Mouse (Mus musculus) thymus, postnatal 10 days (tissue): ENCODE results near the gene Gm1113.

Experiments
- DNase-seq, 2 experiments: peaks; one replicate each; pipeline ENCODE4 v3.0.0; 2021; ENCODE audit warnings: low spot score in 2 of 2

Gm1113 gene

DNA sequence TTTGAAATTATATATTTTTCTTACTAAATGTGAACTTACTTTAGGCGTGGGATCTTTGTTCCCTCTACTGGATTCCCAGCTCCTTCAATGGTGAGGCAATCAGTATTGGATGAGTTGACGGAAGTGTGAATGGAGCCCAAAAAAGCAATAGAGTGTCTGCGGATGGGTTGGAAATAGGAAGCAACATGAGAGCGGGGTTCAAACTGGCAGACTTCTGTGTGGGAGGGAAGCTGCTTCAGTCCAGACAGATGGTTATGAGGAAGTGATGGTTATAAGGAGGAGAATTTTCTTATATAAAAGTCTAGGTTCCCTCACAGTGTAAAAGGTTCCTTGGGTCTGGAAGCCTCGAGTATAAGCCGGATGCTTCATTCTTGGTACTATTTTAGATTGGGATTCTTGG lies 38.6 kb downstream of the Gm1113 start:
- DNase-seq, result no peak

DNA sequence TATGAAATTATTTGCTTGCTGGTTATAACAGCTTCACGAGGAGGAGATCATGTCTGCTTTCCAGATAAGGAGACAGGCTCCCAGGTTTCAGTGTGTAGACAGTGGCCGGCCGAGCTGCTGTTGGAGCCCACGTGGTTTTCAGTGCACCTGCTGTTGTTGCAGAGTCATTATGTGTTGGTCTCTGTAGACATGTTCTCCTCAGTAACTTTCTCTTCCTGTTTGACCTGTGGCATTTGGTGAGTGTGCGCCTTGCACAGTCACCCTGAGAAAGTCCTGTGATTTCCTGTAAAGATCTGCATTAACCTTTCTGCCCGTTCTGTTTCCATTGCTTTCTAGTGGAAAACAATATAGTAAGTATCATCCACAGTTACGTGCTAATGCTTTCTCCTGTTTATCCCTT lies 42.7 kb downstream of the Gm1113 start:
- DNase-seq, result no peak

DNA sequence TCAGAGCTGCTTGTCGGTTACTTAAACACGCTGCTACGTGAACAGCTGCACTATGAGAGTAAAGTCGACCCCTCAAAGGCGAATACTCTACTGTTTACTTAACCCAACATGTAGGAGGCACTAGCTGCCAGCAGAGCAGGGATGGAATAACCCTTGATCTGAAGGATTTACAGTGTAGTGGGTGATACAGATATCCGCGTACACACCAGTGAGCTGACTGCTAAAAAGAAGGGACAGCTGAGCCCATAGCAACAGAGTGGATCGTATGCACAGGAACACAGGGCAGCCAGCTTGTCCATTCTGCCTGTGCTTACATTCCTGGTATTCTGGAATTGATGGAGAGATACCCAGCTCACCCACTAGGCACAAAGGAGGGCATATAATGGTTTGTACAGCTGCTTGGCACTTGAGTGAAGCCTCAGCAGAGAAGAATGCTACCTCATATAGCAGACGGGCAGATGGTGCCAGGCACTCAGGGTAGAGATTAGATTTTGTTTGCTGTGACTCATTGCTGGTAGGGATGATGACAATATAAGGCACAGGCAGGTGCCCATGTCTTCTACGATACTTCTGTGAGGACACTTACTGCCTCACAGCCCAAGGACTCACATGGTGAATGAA lies 43.9 kb downstream of the Gm1113 start:
- no peak for DNase-seq

DNA sequence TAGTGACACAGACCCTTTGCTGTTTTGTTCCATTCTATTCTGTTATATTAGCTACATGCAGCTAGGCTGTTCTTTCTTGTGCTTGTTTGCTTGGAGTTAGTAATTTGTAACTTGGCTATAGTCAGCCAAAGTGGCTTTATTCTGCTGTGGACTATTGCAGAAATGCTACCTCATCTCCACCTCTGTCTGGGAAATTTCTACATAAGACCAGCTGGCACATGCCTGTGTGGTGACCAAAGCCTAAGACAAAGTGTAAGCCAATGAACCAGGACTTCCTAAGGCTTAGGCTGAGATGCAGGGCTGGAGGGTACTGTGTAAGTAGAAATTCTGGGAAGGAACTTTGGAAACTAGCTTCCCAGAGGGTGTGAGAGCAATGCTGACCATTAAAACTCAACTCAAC lies 49.2 kb downstream of the Gm1113 start:
- no peak for DNase-seq

DNA sequence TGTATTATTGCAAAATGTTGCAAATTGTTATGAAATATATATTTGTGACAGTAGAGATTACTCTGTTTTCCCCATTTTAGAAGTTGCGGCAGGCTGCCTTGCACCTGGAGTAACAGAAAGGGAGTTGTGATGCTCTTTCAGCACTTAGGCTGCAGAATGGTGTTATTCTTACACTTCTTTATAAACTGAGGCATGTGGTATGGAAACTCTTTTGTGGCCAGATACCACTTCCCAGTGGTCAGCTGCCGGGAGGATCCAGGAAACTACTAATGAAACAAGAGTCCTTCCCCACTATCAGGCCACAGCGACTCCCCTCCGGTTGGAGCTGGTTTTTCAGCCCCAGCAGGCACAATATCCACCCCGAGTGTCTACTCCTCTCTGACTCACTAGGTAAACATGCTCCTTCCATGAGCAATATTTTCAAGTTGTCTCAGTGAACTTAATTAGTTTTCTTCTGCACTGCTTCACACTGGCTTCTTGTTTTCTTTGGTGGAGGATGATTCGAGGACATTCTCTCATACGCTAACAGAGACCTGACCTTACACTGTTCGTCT lies 50.7 kb downstream of the Gm1113 start:
- DNase-seq, result no peak

DNA sequence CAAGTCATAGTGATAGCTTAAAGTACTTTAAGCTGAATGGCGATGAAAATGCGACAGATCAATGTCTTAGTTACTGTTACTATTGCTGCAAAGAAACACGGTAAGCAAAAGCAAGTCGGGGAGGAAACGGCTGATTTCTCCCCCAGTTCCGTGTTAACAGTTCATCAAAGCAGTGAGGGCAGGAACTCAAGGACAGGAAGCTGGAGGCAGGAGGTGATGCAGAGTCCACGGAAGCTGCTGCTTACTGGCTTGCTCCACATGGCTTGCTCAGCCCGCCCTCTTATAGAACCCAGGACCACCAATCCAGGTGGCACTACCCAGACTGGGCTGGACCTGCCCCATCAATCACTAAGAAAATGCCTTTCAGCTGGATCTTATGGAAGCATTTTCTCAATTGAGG lies 58.5 kb downstream of the Gm1113 start:
- no peak for DNase-seq
